Mouse (Mus musculus) ES-E14 (cell line): ENCODE results near the gene Hcn2. TPM values are rescaled to one million over a fixed set of nuclear protein-coding genes. Genes with fewer than 3 reads are reported as not detected.

Source experiments
- DNase-seq: peaks from one replicate; pipeline ENCODE4 v3.0.0-alpha.2; 2013; ENCODE audit warnings: low read depth, low spot score
- H3K27ac ChIP-seq: 2 replicates; pipeline ENCODE4 v1.5.1; 2012; ENCODE audit warnings: low read depth, mild to moderate bottlenecking, low read length, moderate library complexity, mixed read lengths; ENCODE audit not compliant: poor library complexity, insufficient read depth, severe bottlenecking
- H3K36me3 ChIP-seq: 2 replicates; pipeline ENCODE4 v1.6.1; 2012; ENCODE audit warnings: mild to moderate bottlenecking, low read length, moderate library complexity, mixed read lengths; ENCODE audit not compliant: control insufficient read depth, poor library complexity, insufficient read depth, severe bottlenecking
- H3K4me1 ChIP-seq, 2 experiments: fragments of 150-350 bp in 1 of 2; sonication (generic) in 1 of 2; 2 replicates each; pipeline ENCODE4 v1.6.1; 2012; ENCODE audit warnings: low read length in 2 of 2, mild to moderate bottlenecking in 1 of 2, mixed read lengths in 1 of 2; ENCODE audit not compliant: control insufficient read depth in 2 of 2, insufficient read depth in 2 of 2, poor library complexity in 1 of 2
- H3K4me3 ChIP-seq, 2 experiments: fragments of 150-350 bp in 1 of 2; sonication (generic) in 1 of 2; 2 replicates each; pipeline ENCODE4 v1.5.1; 2012; ENCODE audit warnings: low read length in 2 of 2, low read depth in 1 of 2, mild to moderate bottlenecking in 1 of 2, mixed read lengths in 1 of 2; ENCODE audit not compliant: insufficient read depth in 1 of 2, poor library complexity in 1 of 2, severe bottlenecking in 1 of 2
- H3K9ac ChIP-seq: 2 replicates; pipeline ENCODE4 v1.6.1; 2012; ENCODE audit warnings: low read depth, mild to moderate bottlenecking, low read length, mixed read lengths; ENCODE audit not compliant: poor library complexity, insufficient read depth, severe bottlenecking
- H3K9me3 ChIP-seq: fragments of 150-350 bp; sonication (generic); 2 replicates; pipeline ENCODE4 v1.6.1; 2012; ENCODE audit warnings: low read depth, mild to moderate bottlenecking, low read length; ENCODE audit not compliant: control insufficient read depth, insufficient read depth
- CHD2 ChIP-seq: IDR thresholded peaks from 2 replicates; pipeline ENCODE4 v1.6.1; 2014; ENCODE audit warnings: mild to moderate bottlenecking, low read depth, low read length, inconsistent platforms
- HCFC1 ChIP-seq: IDR thresholded peaks from 2 replicates; pipeline ENCODE4 v1.6.1; 2012; ENCODE audit warnings: low read length, inconsistent platforms, borderline replicate concordance; ENCODE audit not compliant: insufficient read depth
- MAFK ChIP-seq: IDR thresholded peaks from 2 replicates; pipeline ENCODE4 v1.6.1; 2014; ENCODE audit warnings: mild to moderate bottlenecking, low read depth, low read length, inconsistent platforms; ENCODE audit not compliant: insufficient read depth
- ZC3H11A ChIP-seq: IDR thresholded peaks from 2 replicates; pipeline ENCODE4 v1.6.1; 2012; ENCODE audit warnings: low read depth, mild to moderate bottlenecking, inconsistent platforms, low read length, borderline replicate concordance
- ZNF384 ChIP-seq: IDR thresholded peaks from 2 replicates; pipeline ENCODE4 v1.6.1; 2012; ENCODE audit warnings: low read depth, low read length, inconsistent platforms
- in situ Hi-C, 2 experiments: fragments of 600-800 bp; cut with MboI; formaldehyde crosslinking; loops; one replicate each; pipeline ENCODE4 v1.15.1; 2025; ENCODE audit warnings: low sequenced_read_pairs in 2 of 2, inconsistent platforms in 1 of 2; ENCODE audit not compliant: unreplicated experiment in 2 of 2
- total RNA-seq: library from RNA; depleted of rRNA; stranded (reverse); fragments of 300-350 nt; gene quantifications from 2 replicates; pipeline ENCODE4 v1.2.3, GENCODE M21; 2012

Hcn2 gene
- total RNA-seq, 1 experiment, result 5.0 TPM

- Histone ChIP-seq H3K36me3 (peaks cover 11% of the 10 kb centered on the region; the same call in 1 of the 2 replicates), H3K4me3 (peak overlapping the region in 1 of 2 experiments; percentile 56; a peak in 2 of 4 replicates), H3K27ac (no peak overlapping the region), H3K9ac (peak overlapping the region; percentile 41; the same call in 1 of the 2 replicates), H3K4me1 (peaks cover 9 to 23% of the 10 kb centered on the region in 2 experiments; a peak in 3 of 4 replicates), H3K9me3 (no peaks in the 10 kb centered on the region)
- no peak for DNase-seq
- TF ChIP-seq MAFK, result no peak
- no peak for TF ChIP-seq ZC3H11A
- no peak for TF ChIP-seq CHD2
- TF ChIP-seq HCFC1, result no peak
- in situ Hi-C loops, result no loop called here
Measured at GRCm38 (mm10) chr10:79703541-79703940, 12.9 kb upstream of the Hcn2 start.

DNA sequence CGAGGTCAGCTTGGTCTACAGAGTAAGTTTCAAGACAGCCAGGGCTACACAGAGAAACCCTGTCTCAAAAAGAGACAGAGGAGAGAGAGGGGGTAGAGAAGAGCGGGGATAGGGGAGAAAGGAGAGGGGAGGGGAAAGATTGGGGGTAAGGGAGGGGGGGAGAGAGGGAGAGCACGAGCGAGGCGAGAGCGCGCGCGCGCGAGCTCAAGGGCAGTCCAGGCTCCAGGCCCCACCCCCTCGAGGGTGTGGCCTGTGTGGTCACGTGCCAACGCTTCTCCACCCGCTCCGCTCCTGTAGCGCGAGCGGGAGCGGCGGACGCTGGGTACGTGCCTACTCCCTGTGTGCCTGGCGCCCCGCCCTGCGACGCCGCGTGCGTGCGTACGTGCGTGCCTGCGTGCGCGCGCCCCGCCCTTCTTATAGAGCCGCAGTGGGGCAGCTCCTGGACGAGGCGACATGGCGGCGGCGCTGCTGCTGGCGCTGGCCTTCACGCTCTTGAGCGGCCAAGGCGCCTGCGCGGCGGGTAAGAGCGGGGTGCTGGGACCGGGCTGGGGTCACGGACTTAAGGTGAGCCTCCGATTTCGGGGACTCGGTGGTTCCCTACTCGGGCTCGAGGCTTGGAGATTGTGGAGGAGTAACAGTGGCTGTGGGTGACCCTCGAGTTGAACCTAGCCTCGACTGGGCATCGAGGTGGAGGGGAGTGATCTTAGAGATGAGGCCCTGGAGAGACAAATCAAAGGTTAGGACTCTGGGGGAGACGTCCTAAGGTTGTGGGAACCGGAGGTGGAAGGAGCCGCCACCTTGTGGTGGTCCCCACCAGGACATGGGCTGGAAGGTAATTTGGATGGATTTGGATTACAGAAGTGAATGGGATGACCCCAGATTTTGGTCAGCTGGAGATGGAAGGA lies 12.1 kb upstream of the Hcn2 start, which contains the start of gene Bsg:
TSS of gene Bsg (plus strand) at position 427 of the 905 bp plus-strand sequence.
- Histone ChIP-seq H3K4me1 (peaks cover 9 to 25% of the 10 kb centered on the region in 2 experiments; a peak in 3 of 4 replicates), H3K27ac (peak within 1 kb of the TSS; percentile 85), H3K36me3 (peaks cover 19% of the 10 kb centered on the region), H3K9me3 (no peaks in the 10 kb centered on the region), H3K4me3 (peak within 1 kb of the TSS; percentile 84 to 98), H3K9ac (peak within 1 kb of the TSS; percentile 93)
- peak; percentile 98 for DNase-seq
- TF ChIP-seq HCFC1, result no peak
- in situ Hi-C loops, result no loop called here

- no peak for TF ChIP-seq CHD2
- no peak for TF ChIP-seq ZNF384
- no peak for TF ChIP-seq ZC3H11A
- TF ChIP-seq HCFC1, result no peak
- TF ChIP-seq MAFK, result no peak
- in situ Hi-C loops, result no loop called here
- peak overlapping the region; percentile 93 for H3K9ac ChIP-seq
- DNase-seq, result no peak
- H3K36me3 ChIP-seq, result peaks cover 26% of the 10 kb centered on the region
- H3K27ac ChIP-seq, result no peak overlapping the region
- peaks cover 9 to 23% of the 10 kb centered on the region in 2 experiments; a peak in 3 of 4 replicates for H3K4me1 ChIP-seq
- peak overlapping the region; percentile 84 to 98 for H3K4me3 ChIP-seq
- H3K9me3 ChIP-seq, result no peaks in the 10 kb centered on the region
Measured at GRCm38 (mm10) chr10:79704970-79705360, 11.5 kb upstream of the Hcn2 start.

GRCm38 (mm10) chr10:79705951-79706350 lies 10.5 kb upstream of the Hcn2 start:
- in situ Hi-C loops, result no loop called here
- H3K36me3 ChIP-seq, result peaks cover 35% of the 10 kb centered on the region

More at GRCm38 (mm10) chr10:79705951-79706350, 10.5 kb upstream of the Hcn2 start:
- Histone ChIP-seq H3K9me3 (no peaks in the 10 kb centered on the region), H3K4me1 (peaks cover 9 to 22% of the 10 kb centered on the region in 2 experiments; a peak in 3 of 4 replicates), H3K27ac (no peak overlapping the region), H3K9ac (peak overlapping the region; percentile 44), H3K4me3 (peak overlapping the region; percentile 5 to 15; a peak in 1 of 4 replicates)
- no peak for TF ChIP-seq ZC3H11A
- no peak for TF ChIP-seq ZNF384
- no peak for TF ChIP-seq CHD2
- no peak for TF ChIP-seq HCFC1
- TF ChIP-seq MAFK, result no peak
- DNase-seq, result no peak
